Mouse (Mus musculus) CH12.LX (cell line): Measurements from ENCODE around the gene 4930539E08Rik. TPM values are rescaled to one million over a fixed set of nuclear protein-coding genes. Genes with fewer than 3 reads are reported as not detected.

Experiments used
- DNase-seq: peaks from one replicate; pipeline ENCODE4 v3.0.0-alpha.2; 2013; ENCODE audit errors: extremely low read depth
- H3K27ac ChIP-seq: 2 replicates; pipeline ENCODE4 v1.5.1; 2012; ENCODE audit warnings: low read depth, mild to moderate bottlenecking, control low read depth, moderate library complexity; ENCODE audit not compliant: insufficient read depth
- H3K27me3 ChIP-seq: replicated peaks from 2 replicates; pipeline ENCODE3; 2012; ENCODE audit warnings: inconsistent platforms
- H3K36me3 ChIP-seq, 2 experiments: replicated peaks in 1 of 2; 2 replicates each; pipeline versions ENCODE3 to v1.6.1; 2012; ENCODE audit warnings: inconsistent platforms in 1 of 2, low read length in 1 of 2, mild to moderate bottlenecking in 1 of 2, mixed read lengths in 1 of 2, moderate library complexity in 1 of 2; ENCODE audit not compliant: control insufficient read depth in 1 of 2, insufficient read depth in 1 of 2
- H3K4me1 ChIP-seq, 2 experiments: 2 replicates each; pipeline ENCODE4 v1.6.1; 2012; ENCODE audit warnings: inconsistent platforms in 1 of 2, moderate library complexity in 1 of 2; ENCODE audit not compliant: insufficient read depth in 2 of 2, control insufficient read depth in 1 of 2
- H3K4me2 ChIP-seq: 2 replicates; pipeline ENCODE4 v1.6.1; 2012; ENCODE audit warnings: low read depth, mild to moderate bottlenecking, control low read depth; ENCODE audit not compliant: poor library complexity, insufficient read depth, severe bottlenecking
- H3K4me3 ChIP-seq, 3 experiments: fragments of 150-350 bp in 1 of 3; sonication (generic) in 1 of 3; replicated peaks in 1 of 3; 2 replicates each; pipeline versions ENCODE3 to v1.5.1; 2011 to 2012; ENCODE audit warnings: low read depth in 2 of 3, low read length in 2 of 3, mild to moderate bottlenecking in 2 of 3, moderate library complexity in 2 of 3, control low read depth in 1 of 3, improper control_type of control experiment in 1 of 3, inconsistent platforms in 1 of 3, mixed read lengths in 1 of 3; ENCODE audit not compliant: poor library complexity in 1 of 3
- H3K79me2 ChIP-seq: replicated peaks from 2 replicates; pipeline ENCODE4 v1.6.1; 2012; ENCODE audit warnings: mild to moderate bottlenecking, moderate library complexity; ENCODE audit not compliant: control insufficient read depth, poor library complexity, insufficient read depth, severe bottlenecking; ENCODE audit errors: extremely low read depth
- H3K9ac ChIP-seq: 2 replicates; pipeline ENCODE4 v1.6.1; 2012; ENCODE audit warnings: low read depth, mild to moderate bottlenecking, control low read depth, moderate library complexity; ENCODE audit not compliant: insufficient read depth
- H3K9me3 ChIP-seq: replicated peaks from 2 replicates; pipeline ENCODE3; 2012; ENCODE audit warnings: low read length, inconsistent platforms, mixed read lengths
- BHLHE40 ChIP-seq: IDR thresholded peaks from 2 replicates; pipeline ENCODE4 v1.6.1; 2011; ENCODE audit warnings: mild to moderate bottlenecking, low read depth, low read length, improper control_type of control experiment
- CHD1 ChIP-seq: IDR thresholded peaks from 2 replicates; pipeline ENCODE4 v1.6.1; 2012; ENCODE audit warnings: low read depth, low read length, improper control_type of control experiment, inconsistent platforms
- CHD2 ChIP-seq: IDR thresholded peaks from 2 replicates; pipeline ENCODE4 v1.6.1; 2011; ENCODE audit warnings: low read length, improper control_type of control experiment
- CTCF ChIP-seq, 2 experiments: IDR thresholded peaks in 1 of 2; conservative IDR thresholded peaks in 1 of 2; 2 replicates each; pipeline ENCODE4 v1.5.1; 2011 to 2012; ENCODE audit warnings: low read depth in 2 of 2, low read length in 2 of 2, improper control_type of control experiment in 1 of 2, inconsistent platforms in 1 of 2, mild to moderate bottlenecking in 1 of 2, moderate library complexity in 1 of 2
- E2F4 ChIP-seq: IDR thresholded peaks from 2 replicates; pipeline ENCODE4 v1.6.1; 2011; ENCODE audit warnings: low read depth, low read length, improper control_type of control experiment; ENCODE audit not compliant: insufficient replicate concordance
- ELF1 ChIP-seq: IDR thresholded peaks from 2 replicates; pipeline ENCODE4 v1.6.1; 2014; ENCODE audit warnings: low read depth, mild to moderate bottlenecking, inconsistent platforms, low read length, improper control_type of control experiment
- EP300 ChIP-seq: IDR thresholded peaks from 2 replicates; pipeline ENCODE4 v1.6.1; 2011; ENCODE audit warnings: low read length, improper control_type of control experiment
- ETS1 ChIP-seq: conservative IDR thresholded peaks from 2 replicates; pipeline ENCODE4 v1.6.1; 2012; ENCODE audit warnings: low read depth, mild to moderate bottlenecking, inconsistent platforms, low read length, improper control_type of control experiment, moderate library complexity
- GABPA ChIP-seq: IDR thresholded peaks from 2 replicates; pipeline ENCODE4 v1.6.1; 2012; ENCODE audit warnings: low read depth, low read length, improper control_type of control experiment, inconsistent platforms; ENCODE audit not compliant: insufficient replicate concordance
- HCFC1 ChIP-seq: IDR thresholded peaks from 2 replicates; pipeline ENCODE4 v1.6.1; 2012; ENCODE audit warnings: low read depth, mild to moderate bottlenecking, inconsistent platforms, low read length, improper control_type of control experiment
- IRF4 ChIP-seq: IDR thresholded peaks from 2 replicates; pipeline ENCODE4 v1.6.1; 2014; ENCODE audit warnings: low read depth, mild to moderate bottlenecking, inconsistent platforms, low read length, improper control_type of control experiment
- JUN ChIP-seq: IDR thresholded peaks from 2 replicates; pipeline ENCODE4 v1.6.1; 2011; ENCODE audit warnings: low read depth, mild to moderate bottlenecking, low read length, improper control_type of control experiment, moderate library complexity; ENCODE audit not compliant: insufficient read depth
- JUND ChIP-seq: conservative IDR thresholded peaks from 2 replicates; pipeline ENCODE4 v1.6.1; 2011; ENCODE audit warnings: low read depth, low read length, improper control_type of control experiment
- KAT2A ChIP-seq: IDR thresholded peaks from 2 replicates; pipeline ENCODE4 v1.6.1; 2012; ENCODE audit warnings: low read length, improper control_type of control experiment, inconsistent platforms; ENCODE audit not compliant: insufficient replicate concordance
- MAFK ChIP-seq: IDR thresholded peaks from 2 replicates; pipeline ENCODE4 v1.6.1; 2011; ENCODE audit warnings: low read length, improper control_type of control experiment; ENCODE audit not compliant: insufficient replicate concordance
- MAX ChIP-seq: IDR thresholded peaks from 2 replicates; pipeline ENCODE4 v1.6.1; 2011; ENCODE audit warnings: low read length, improper control_type of control experiment
- MAZ ChIP-seq: IDR thresholded peaks from 2 replicates; pipeline ENCODE4 v1.6.1; 2012; ENCODE audit warnings: low read depth, mild to moderate bottlenecking, inconsistent platforms, low read length, improper control_type of control experiment, moderate library complexity
- MEF2A ChIP-seq: IDR thresholded peaks from 2 replicates; pipeline ENCODE4 v1.6.1; 2014; ENCODE audit warnings: low read depth, mild to moderate bottlenecking, inconsistent platforms, low read length, improper control_type of control experiment, borderline replicate concordance
- MXI1 ChIP-seq: IDR thresholded peaks from 2 replicates; pipeline ENCODE4 v1.6.1; 2011; ENCODE audit warnings: mild to moderate bottlenecking, low read depth, low read length, improper control_type of control experiment
- MYC ChIP-seq: IDR thresholded peaks from 2 replicates; pipeline ENCODE4 v1.6.1; 2011; ENCODE audit warnings: low read depth, mild to moderate bottlenecking, improper control_type of control experiment, low read length
- NELFE ChIP-seq: IDR thresholded peaks from 2 replicates; pipeline ENCODE4 v1.6.1; 2011; ENCODE audit warnings: low read depth, low read length, improper control_type of control experiment
- NRF1 ChIP-seq: IDR thresholded peaks from 2 replicates; pipeline ENCODE4 v1.6.1; 2014; ENCODE audit warnings: low read depth, mild to moderate bottlenecking, inconsistent platforms, low read length, improper control_type of control experiment, moderate library complexity
- PAX5 ChIP-seq: IDR thresholded peaks from 2 replicates; pipeline ENCODE4 v1.6.1; 2012; ENCODE audit warnings: low read length, inconsistent platforms, mixed read lengths
- POLR2A ChIP-seq: IDR thresholded peaks from 2 replicates; pipeline ENCODE4 v1.6.1; 2011; ENCODE audit warnings: low read depth, mild to moderate bottlenecking, improper control_type of control experiment, low read length
- POLR2AphosphoS2 ChIP-seq: IDR thresholded peaks from 2 replicates; pipeline ENCODE4 v1.6.1; 2011; ENCODE audit warnings: low read depth, low read length, improper control_type of control experiment
- RAD21 ChIP-seq: IDR thresholded peaks from 2 replicates; pipeline ENCODE4 v1.6.1; 2011; ENCODE audit warnings: low read depth, mild to moderate bottlenecking, low read length, improper control_type of control experiment, moderate library complexity
- RCOR1 ChIP-seq: conservative IDR thresholded peaks from 2 replicates; pipeline ENCODE4 v1.6.1; 2012; ENCODE audit warnings: low read depth, mild to moderate bottlenecking, inconsistent platforms, low read length, improper control_type of control experiment
- SIN3A ChIP-seq: IDR thresholded peaks from 2 replicates; pipeline ENCODE4 v1.6.1; 2012; ENCODE audit warnings: low read length, improper control_type of control experiment, inconsistent platforms
- SMC3 ChIP-seq: IDR thresholded peaks from 2 replicates; pipeline ENCODE4 v1.6.1; 2011; ENCODE audit warnings: low read depth, low read length, improper control_type of control experiment
- TBP ChIP-seq: conservative IDR thresholded peaks from 2 replicates; pipeline ENCODE4 v1.6.1; 2011; ENCODE audit warnings: low read depth, low read length, improper control_type of control experiment
- TCF12 ChIP-seq: IDR thresholded peaks from 2 replicates; pipeline ENCODE4 v1.6.1; 2014; ENCODE audit warnings: low read depth, mild to moderate bottlenecking, inconsistent platforms, low read length, improper control_type of control experiment
- UBTF ChIP-seq: IDR thresholded peaks from 2 replicates; pipeline ENCODE4 v1.6.1; 2012; ENCODE audit warnings: low read depth, mild to moderate bottlenecking, inconsistent platforms, low read length, improper control_type of control experiment, moderate library complexity
- USF1 ChIP-seq: IDR thresholded peaks from 2 replicates; pipeline ENCODE4 v1.6.1; 2014; ENCODE audit warnings: low read depth, mild to moderate bottlenecking, inconsistent platforms, low read length, improper control_type of control experiment
- USF2 ChIP-seq: conservative IDR thresholded peaks from 2 replicates; pipeline ENCODE4 v1.6.1; 2011; ENCODE audit warnings: low read depth, low read length, improper control_type of control experiment
- ZC3H11A ChIP-seq: IDR thresholded peaks from 2 replicates; pipeline ENCODE4 v1.6.1; 2012; ENCODE audit warnings: low read depth, mild to moderate bottlenecking, inconsistent platforms, low read length, improper control_type of control experiment
- ZKSCAN1 ChIP-seq: IDR thresholded peaks from 2 replicates; pipeline ENCODE4 v1.6.1; 2012; ENCODE audit warnings: low read depth, inconsistent platforms, low read length, improper control_type of control experiment, borderline replicate concordance
- ZMIZ1 ChIP-seq: IDR thresholded peaks from 2 replicates; pipeline ENCODE4 v1.6.1; 2012; ENCODE audit warnings: low read depth, mild to moderate bottlenecking, inconsistent platforms, low read length, improper control_type of control experiment
- ZNF384 ChIP-seq: IDR thresholded peaks from 2 replicates; pipeline ENCODE4 v1.6.1; 2012; ENCODE audit warnings: low read depth, low read length, improper control_type of control experiment, inconsistent platforms
- dilution Hi-C: fragments of 300-500 bp; cut with MboI; formaldehyde crosslinking; loops from 2 replicates; pipeline ENCODE4 v1.14.3; 2020; ENCODE audit warnings: low sequenced_read_pairs; ENCODE audit not compliant: extremely low pct_unique_long_range_greater_than_20kb, extremely low pct_ligation_motif_present
- in situ Hi-C: fragments of 300-500 bp; cut with MboI; formaldehyde crosslinking; loops from 3 replicates; pipeline ENCODE4 v1.14.3; 2019; ENCODE audit warnings: low sequenced_read_pairs, low pct_ligation_motif_present, low pct_unique_long_range_greater_than_20kb, mixed read lengths
- polyA plus RNA-seq: library from polyadenylated mRNA; unstranded; fragments of >175 nt; gene quantifications from 2 replicates; pipeline ENCODE4 v1.2.1, GENCODE M21; 2012; ENCODE audit warnings: low read depth; ENCODE audit not compliant: insufficient read length
- total RNA-seq, 2 experiments: library from RNA; depleted of rRNA; stranded (reverse); fragments of 300-350 nt in 1 of 2; fragments of >200 nt in 1 of 2; gene quantifications; 2 replicates each; pipeline ENCODE4 v1.2.3; 2012 to 2014

The 4930539E08Rik gene
- total and polyA plus RNA-seq, 3 experiments = 0.62 to 1.4 (median 1.4) TPM

- Histone ChIP-seq H3K4me1 (peaks cover 10 to 20% of the 10 kb centered on the region in 2 experiments), H3K79me2 (no peaks in the 10 kb centered on the region), H3K9me3 (no peaks in the 10 kb centered on the region), H3K4me3 (no peak overlapping the region), H3K27me3 (no peaks in the 10 kb centered on the region), H3K36me3 (no peaks in the 10 kb centered on the region), H3K4me2 (no peak overlapping the region), H3K9ac (no peak overlapping the region), H3K27ac (no peak overlapping the region)
- DNase-seq = no peak
- in situ Hi-C loops (no loop called here), dilution Hi-C loops (no loop called here)
- TF ChIP-seq NRF1 = no peak
- no peak for TF ChIP-seq MEF2A
- TF ChIP-seq GABPA = no peak
- TF ChIP-seq ZMIZ1 = no peak
- no peak for TF ChIP-seq USF2
- TF ChIP-seq EP300 = no peak
- TF ChIP-seq MYC = 0 out of 2 replicates have a peak, but pooled peaks have one; percentile 11
- peak; percentile 50 for TF ChIP-seq RAD21
- peak; percentile 46; the same call in 1 of the 2 replicates for TF ChIP-seq SIN3A
- no peak for TF ChIP-seq ZC3H11A
- TF ChIP-seq ZKSCAN1 = peak; percentile 52
- TF ChIP-seq BHLHE40 = no peak
- no peak for TF ChIP-seq MAFK
- no peak for TF ChIP-seq MAX
- TF ChIP-seq SMC3 = peak; percentile 46
- no peak for TF ChIP-seq KAT2A
- TF ChIP-seq UBTF = no peak
- no peak for TF ChIP-seq CHD2
- no peak for TF ChIP-seq POLR2A
- no peak for TF ChIP-seq ELF1
- TF ChIP-seq NELFE = no peak; the same call in 1 of the 2 replicates
- TF ChIP-seq MXI1 = no peak
- TF ChIP-seq JUN = no peak
- no peak for TF ChIP-seq TCF12
- no peak for TF ChIP-seq E2F4
- TF ChIP-seq ZNF384 = no peak
- no peak for TF ChIP-seq CHD1
- TF ChIP-seq MAZ = peak; percentile 62; the same call in 1 of the 2 replicates
- no peak for TF ChIP-seq TBP
- TF ChIP-seq USF1 = no peak
- TF ChIP-seq IRF4 = 0 out of 2 replicates have a peak, but pooled peaks have one; percentile 10
- no peak for TF ChIP-seq RCOR1
- TF ChIP-seq PAX5 = no peak
- TF ChIP-seq JUND = no peak
- no peak for TF ChIP-seq HCFC1
- no peak for TF ChIP-seq POLR2AphosphoS2
- TF ChIP-seq ETS1 = no peak
- TF ChIP-seq CTCF (conservative IDR thresholded peaks at IDR 0.05 in 1 of 2, IDR thresholded peaks at IDR 0.05 in 1 of 2; ENCODE audit: low read depth in 2 of 2, low read length in 2 of 2) = peak in 1 of 2 experiments; percentile 68; a peak in 2 of 4 replicates
Measured at GRCm38 (mm10) chr17:28930392-28931074, 15.4 kb upstream of the 4930539E08Rik start.
